Mouse (Mus musculus) urinary bladder, postnatal 0 days (tissue): ENCODE measurements around the gene Klk11. TPM values are rescaled to one million over a fixed set of nuclear protein-coding genes. Genes with fewer than 3 reads are reported as not detected.

Experiments used
- polyA plus RNA-seq: library from polyadenylated mRNA; unstranded; fragments of >200 nt; fragmentation: Nextera tagmentation; extraction: Ambion mirVana; gene quantifications from 2 replicates; pipeline ENCODE4 v1.2.1, GENCODE M21; 2015

Klk11 gene
- polyA plus RNA-seq: 0.17 TPM in 1 of 2 replicates, not detected in the other

GRCm38 (mm10) chr7:43774364-43774763 lies at the start of gene Klk11:
Gene Klk11 (plus strand): TSS chr7:43774604.

GRCm38 (mm10) chr7:43768597-43768996 lies 5.8 kb upstream of the Klk11 start, which contains the start of gene Klk12:
Gene Klk12 (plus strand): TSS chr7:43768897.

DNA sequence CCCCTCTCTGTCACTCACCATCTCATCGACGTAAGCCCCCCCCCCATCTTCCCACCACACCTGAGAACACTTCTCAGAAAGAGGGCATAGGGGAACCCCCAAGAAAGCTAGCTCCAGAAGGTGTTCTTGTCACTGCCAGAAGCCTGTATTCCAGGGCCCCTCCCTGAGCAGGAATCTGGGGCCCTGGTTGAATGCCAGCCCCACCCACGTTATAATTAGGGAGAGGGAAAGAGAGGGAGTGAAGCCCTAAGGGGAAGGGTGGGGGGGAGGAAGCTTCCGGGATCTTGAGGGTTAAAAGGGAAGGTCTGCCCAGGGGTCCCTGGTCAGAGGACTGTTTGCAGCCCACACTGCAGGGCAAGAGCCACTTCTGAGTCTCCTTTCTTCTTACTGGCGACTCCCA lies 6.3 kb downstream of the Klk11 start, which contains the start of gene Klk10:
TSS of gene Klk10 (plus strand) at position 290 of the 400 bp plus-strand sequence.

DNA sequence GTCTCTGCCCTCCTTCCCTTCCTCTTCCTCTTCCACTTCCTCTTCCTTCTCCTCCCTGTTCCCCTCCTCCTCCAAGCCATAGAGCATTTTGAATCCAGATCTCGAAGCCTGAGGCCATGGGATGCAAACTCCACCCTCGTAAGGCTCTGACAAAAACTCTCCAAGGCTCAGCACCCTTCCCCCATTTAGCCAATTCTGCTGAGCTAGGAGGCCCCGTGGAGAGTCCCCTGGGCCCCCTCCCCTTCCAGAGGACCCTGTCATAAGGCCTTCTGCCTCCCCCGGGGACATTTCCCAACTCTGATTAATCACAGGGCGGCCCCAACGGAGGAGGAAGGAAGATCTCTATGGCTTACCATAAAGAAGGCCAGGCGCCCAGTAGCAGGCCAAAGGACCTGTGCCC lies 17.2 kb downstream of the Klk11 start, which contains the start of gene Klk9:
TSS of gene Klk9 (plus strand) at position 301 of the 400 bp plus-strand sequence.

DNA sequence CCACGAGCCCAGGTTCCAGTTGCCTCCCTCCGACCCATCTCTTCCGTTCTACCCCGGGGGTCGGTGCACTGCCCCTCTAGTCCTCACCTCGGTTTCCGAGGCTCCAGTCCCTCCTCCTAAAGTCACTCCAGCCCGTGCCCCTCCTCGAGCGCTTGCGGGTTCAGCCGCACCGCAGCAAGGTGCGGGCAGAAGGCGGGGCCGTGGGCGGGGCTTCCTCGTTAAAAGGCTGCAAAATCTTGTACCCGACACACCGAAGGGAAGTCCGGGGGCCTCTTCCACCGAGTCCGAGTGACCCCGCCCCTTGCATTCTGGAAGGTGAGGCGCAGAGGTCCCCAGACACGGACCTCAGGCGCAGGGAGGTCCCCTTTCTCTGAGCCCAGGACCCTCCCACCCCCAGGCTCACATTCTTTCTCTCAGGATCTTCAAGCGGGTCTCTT lies 22.9 kb downstream of the Klk11 start, which contains the start of gene Klk8:
TSS of gene Klk8 (plus strand) at position 245 of the 437 bp plus-strand sequence.

DNA sequence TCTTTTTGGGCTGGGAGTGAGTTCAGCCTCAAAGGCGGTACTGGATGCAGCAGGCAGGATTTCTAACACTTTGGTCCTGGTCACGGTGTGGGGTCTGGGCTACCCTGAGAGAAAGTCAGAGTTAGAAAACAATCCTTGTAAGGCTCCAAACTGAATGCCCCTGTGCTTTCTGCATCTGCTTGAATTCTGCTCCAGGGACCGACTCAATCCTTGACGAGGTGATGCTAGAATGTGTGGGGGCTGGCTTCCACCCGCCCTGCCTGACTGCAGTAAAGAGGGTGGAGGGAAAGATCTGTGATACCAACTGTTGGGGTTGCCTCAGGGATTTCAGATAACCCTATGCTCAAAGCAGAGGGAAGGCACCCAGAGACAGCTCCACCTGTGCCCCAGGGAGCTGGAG lies 36.6 kb downstream of the Klk11 start, which contains the start of gene Klk7:
TSS of gene Klk7 (plus strand) at position 301 of the 400 bp plus-strand sequence.

GRCm38 (mm10) chr7:43824199-43824598 lies 49.8 kb downstream of the Klk11 start, which contains the start of gene Klk6:
Gene Klk6 (plus strand): TSS chr7:43824499.

Other genes starting within 250 kb of the Klk11 start
- gene Cd33, start 230.2 kb upstream of the Klk11 start, polyA plus RNA-seq: 2.0 and 5.1 TPM in 2 replicates
- gene Zfp658, start 212.3 kb upstream of the Klk11 start, polyA plus RNA-seq: 1.00 and 1.0 TPM in 2 replicates
- 4.7 and 6.3 TPM in 2 replicates for gene Zfp719, start 195.0 kb upstream of the Klk11 start, polyA plus RNA-seq
- 0.07 TPM in 1 of 2 replicates, not detected in the other for gene Zfp819, start 167.4 kb upstream of the Klk11 start, polyA plus RNA-seq
- gene Ceacam18, start 139.9 kb upstream of the Klk11 start, polyA plus RNA-seq: not detected in 2 replicates
- 0.70 and 1.1 TPM in 2 replicates for gene Siglece, start 114.4 kb upstream of the Klk11 start, polyA plus RNA-seq
- gene Ctu1, start 102.6 kb upstream of the Klk11 start, polyA plus RNA-seq: 7.5 and 8.4 TPM in 2 replicates
- gene Klk14, start 84.2 kb upstream of the Klk11 start, polyA plus RNA-seq: 0.14 TPM in 1 of 2 replicates, not detected in the other
- 0.13 and 0.15 TPM in 2 replicates for gene Klk13, start 62.0 kb upstream of the Klk11 start, polyA plus RNA-seq
- gene Klk12, start 5.7 kb upstream of the Klk11 start, polyA plus RNA-seq: not detected in 2 replicates
- 0.91 and 1.4 TPM in 2 replicates for gene Klk10, start 6.4 kb downstream of the Klk11 start, polyA plus RNA-seq
- gene Klk9, start 17.3 kb downstream of the Klk11 start, polyA plus RNA-seq: 0.11 and 0.17 TPM in 2 replicates
- gene Klk8, start 23.0 kb downstream of the Klk11 start, polyA plus RNA-seq: 10.9 and 17.2 TPM in 2 replicates
- not detected in 2 replicates for gene Klk7, start 36.7 kb downstream of the Klk11 start, polyA plus RNA-seq
- gene Klk6, start 49.9 kb downstream of the Klk11 start, polyA plus RNA-seq: 0.40 and 0.65 TPM in 2 replicates
- gene Klk5, start 67.4 kb downstream of the Klk11 start, polyA plus RNA-seq: not detected in 2 replicates
- not detected in 2 replicates for gene Klk4, start 106.6 kb downstream of the Klk11 start, polyA plus RNA-seq
- gene Klk15, start 159.1 kb downstream of the Klk11 start, polyA plus RNA-seq: not detected in 2 replicates
- not detected in 2 replicates for gene Klk1b8, start 176.1 kb downstream of the Klk11 start, polyA plus RNA-seq
- gene Klk1b1, start 192.1 kb downstream of the Klk11 start, polyA plus RNA-seq: not detected in 2 replicates
- gene Klk1b9, start 201.5 kb downstream of the Klk11 start, polyA plus RNA-seq: not detected in 2 replicates
- not detected in 2 replicates for gene Klk1b11, start 221.3 kb downstream of the Klk11 start, polyA plus RNA-seq
- not detected in 2 replicates for gene Klk1b26, start 237.6 kb downstream of the Klk11 start, polyA plus RNA-seq